Mouse (Mus musculus): Measurements from ENCODE around the gene Phb.

DNA sequence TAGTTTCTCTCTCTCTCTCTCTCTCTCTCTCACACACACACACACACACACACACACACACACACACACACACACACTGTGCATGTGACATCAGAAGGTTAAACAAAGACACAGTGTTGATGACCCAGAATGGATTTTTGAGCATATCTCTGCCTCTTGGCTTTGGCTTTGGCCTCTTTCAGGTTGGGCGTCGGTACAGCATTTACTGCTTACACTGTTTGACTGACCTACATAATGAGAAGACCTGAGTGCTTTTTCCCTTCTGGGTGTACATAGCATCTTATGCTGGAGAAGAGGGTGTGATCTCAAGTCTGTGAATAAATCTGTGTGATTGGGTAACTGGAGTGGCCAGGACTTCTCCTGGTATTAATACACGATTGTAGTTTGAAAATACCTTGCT, 52.6 kb downstream of the Phb start:
- TF ChIP-seq CTCF (IDR thresholded peaks at IDR 0.05; ENCODE audit: low read depth, low read length) (no peak), POLR2A (IDR thresholded peaks at IDR 0.05; ENCODE audit: insufficient read depth, low read length) (no peak), EP300 (IDR thresholded peaks at IDR 0.05; ENCODE audit: insufficient read depth, low read depth, low read length) (no peak)

Measured in ES-Bruce4 (cell line).